Mouse (Mus musculus): ENCODE results near the gene Vmn1r142. TPM values are rescaled to one million over a fixed set of nuclear protein-coding genes. Genes with fewer than 3 reads are reported as not detected.
"Not testable (repeated sequence)": the region's sequence is repeated elsewhere in the genome, so short reads cannot be mapped to it uniquely, and the experiment has no call there.

Vmn1r142 gene
- not detected in 2 replicates for polyA plus RNA-seq (2012; rRNA removed)

DNA sequence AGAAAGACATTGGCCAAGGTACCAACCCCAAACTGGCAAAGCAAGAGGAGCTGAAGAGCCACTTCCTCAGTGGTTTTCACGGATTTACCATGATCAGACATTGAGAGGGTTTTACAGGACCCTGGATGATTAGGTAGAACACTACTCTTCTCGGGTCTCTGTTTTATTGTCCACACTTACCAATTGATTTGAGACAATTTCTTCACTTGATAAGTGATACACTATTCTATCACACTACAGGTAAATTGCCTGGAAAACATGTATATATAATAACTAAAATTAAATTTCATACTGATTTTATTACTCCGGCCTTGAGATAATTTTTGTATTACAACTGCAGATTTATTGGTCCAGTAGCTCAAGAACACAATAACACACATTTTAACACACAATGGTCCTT lies at the start of gene Vmn1r142:
Gene Vmn1r142, minus strand, starts transcription at position 101 of the 400 bp plus-strand sequence.
- DNase-seq (ENCODE audit: low read depth): not testable (repeated sequence)

DNA sequence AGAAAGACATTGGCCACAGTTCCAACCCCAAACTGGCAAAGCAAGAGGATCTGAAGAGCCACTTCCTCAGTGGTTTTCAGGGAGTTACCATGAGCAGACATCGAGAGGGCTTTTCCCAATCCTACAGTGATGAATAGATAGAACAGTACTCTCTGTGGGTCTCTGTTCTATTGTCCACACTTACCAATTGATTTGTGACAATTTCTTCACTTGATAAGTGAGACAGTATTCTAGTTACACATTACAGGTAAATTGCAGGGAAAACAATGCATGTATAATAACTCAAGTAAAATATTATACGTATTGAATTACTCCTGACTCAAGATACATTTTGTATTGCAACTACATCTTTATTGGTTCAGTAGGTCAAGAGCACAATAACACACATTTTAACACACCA lies 37.3 kb upstream of the Vmn1r142 start, which contains the start of gene Gm8653:
Gene Gm8653, minus strand, starts transcription at position 101 of the 400 bp plus-strand sequence.
- DNase-seq (ENCODE audit: low read depth): not testable (repeated sequence)

DNA sequence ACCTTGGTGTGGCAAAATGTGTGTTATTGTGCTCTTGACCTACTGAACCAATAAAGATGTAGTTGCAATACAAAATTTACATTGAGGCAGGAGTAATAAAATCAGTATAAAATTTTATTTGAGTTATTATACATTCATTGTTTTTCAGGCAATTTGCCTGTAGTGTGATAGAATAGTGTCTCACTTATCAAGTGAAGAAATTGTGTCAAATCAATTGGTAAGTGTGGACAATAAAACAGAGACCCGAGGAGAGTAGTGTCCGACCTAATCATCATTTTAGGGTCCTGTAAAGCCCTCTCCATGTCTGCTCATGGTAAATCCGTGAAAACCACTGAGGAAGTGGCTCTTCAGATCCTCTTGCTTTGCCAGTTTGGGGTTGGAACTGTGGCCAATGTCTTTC lies 25.2 kb upstream of the Vmn1r142 start, which contains the start of gene Vmn1r143:
Gene Vmn1r143, plus strand, starts transcription at position 301 of the 400 bp plus-strand sequence.
- DNase-seq (ENCODE audit: low read depth): not testable (repeated sequence)

DNA sequence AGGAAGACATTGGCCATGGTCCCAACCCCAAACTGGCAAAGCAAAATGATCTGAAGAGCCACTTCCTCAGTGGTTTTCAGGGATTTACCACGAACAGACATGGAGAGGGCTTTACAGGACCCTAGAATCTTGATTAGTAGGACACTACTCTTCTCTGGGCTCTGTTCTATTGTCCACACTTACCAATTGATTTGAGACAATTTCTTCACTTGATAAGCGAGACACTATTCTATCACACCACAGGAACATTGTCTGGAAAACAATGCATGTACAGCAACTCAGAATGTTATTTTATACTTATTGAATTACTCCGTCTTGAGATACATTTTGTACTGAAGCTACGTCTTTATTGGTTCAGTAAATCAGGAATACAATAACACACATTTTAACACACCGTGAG lies 29.2 kb downstream of the Vmn1r142 start, which contains the start of gene Gm10666:
Gene Gm10666, minus strand, starts transcription at position 101 of the 400 bp plus-strand sequence.
- not testable (repeated sequence) for DNase-seq (ENCODE audit: low read depth)

DNA sequence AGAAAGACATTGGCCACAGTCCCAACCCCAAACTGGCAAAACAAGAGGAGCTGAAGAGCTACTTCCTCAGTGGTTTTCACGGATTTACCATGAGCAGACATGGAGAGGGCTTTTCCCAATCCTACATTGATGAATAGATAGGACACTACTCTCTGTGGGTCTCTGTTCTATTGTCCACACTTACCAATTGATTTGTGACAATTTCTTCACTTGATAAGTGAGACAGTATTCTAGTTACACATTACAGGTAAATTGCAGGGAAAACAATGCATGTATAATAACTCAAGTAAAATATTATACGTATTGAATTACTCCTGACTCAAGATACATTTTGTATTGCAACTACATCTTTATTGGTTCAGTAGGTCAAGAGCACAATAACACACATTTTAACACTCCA lies 45.7 kb downstream of the Vmn1r142 start, which contains the start of gene Gm16451:
Gene Gm16451, minus strand, starts transcription at position 101 of the 400 bp plus-strand sequence.
- DNase-seq (ENCODE audit: low read depth): not testable (repeated sequence)

Other genes with a start within 250 kb of the Vmn1r142 start
- gene Gm5891, start 242.7 kb downstream of the Vmn1r142 start, polyA plus RNA-seq (2012; rRNA removed): not detected in 2 replicates
- gene Vmn1r137, start 169.4 kb downstream of the Vmn1r142 start, polyA plus RNA-seq (2012; rRNA removed): not detected in 2 replicates
- not detected in 2 replicates for gene Vmn1r138, start 135.1 kb downstream of the Vmn1r142 start, polyA plus RNA-seq (2012; rRNA removed)
- not detected in 2 replicates for gene Gm6176, start 107.7 kb downstream of the Vmn1r142 start, polyA plus RNA-seq (2012; rRNA removed)
- gene Vmn1r139, start 95.0 kb downstream of the Vmn1r142 start, polyA plus RNA-seq (2012; rRNA removed): not detected in 2 replicates
- gene Gm16451, start 45.8 kb downstream of the Vmn1r142 start, polyA plus RNA-seq (2012; rRNA removed): not detected in 2 replicates
- gene Gm10666, start 29.3 kb downstream of the Vmn1r142 start, polyA plus RNA-seq (2012; rRNA removed): not detected in 2 replicates
- not detected in 2 replicates for gene Vmn1r143, start 25.3 kb upstream of the Vmn1r142 start, polyA plus RNA-seq (2012; rRNA removed)
- not detected in 2 replicates for gene Gm8653, start 37.2 kb upstream of the Vmn1r142 start, polyA plus RNA-seq (2012; rRNA removed)
- not detected in 2 replicates for gene Gm8453, start 65.4 kb upstream of the Vmn1r142 start, polyA plus RNA-seq (2012; rRNA removed)
- gene Gm4187, start 165.7 kb upstream of the Vmn1r142 start, polyA plus RNA-seq (2012; rRNA removed): not detected in 2 replicates
- not detected in 2 replicates for gene Gm8660, start 207.0 kb upstream of the Vmn1r142 start, polyA plus RNA-seq (2012; rRNA removed)
- not detected in 2 replicates for gene Vmn1r148, start 249.5 kb upstream of the Vmn1r142 start, polyA plus RNA-seq (2012; rRNA removed)